Mouse (Mus musculus) limb, embryonic 11.5 days (tissue): ENCODE results near the gene Ralbp1. TPM values are rescaled to one million over a fixed set of nuclear protein-coding genes. Genes with fewer than 3 reads are reported as not detected.

Source experiments
- ATAC-seq: fragments of 200-750 bp; cut with Nextera tagmentation; 2 replicates; pipeline ENCODE4 v1.8.0; 2017; ENCODE audit warnings: low read depth; ENCODE audit not compliant: insufficient number of reproducible peaks, low FRiP score, low TSS enrichment
- DNase-seq: peaks from one replicate; pipeline ENCODE4 v3.0.0-alpha.2; 2015; ENCODE audit warnings: low spot score
- H3K27ac ChIP-seq: fragments of 300-500 bp; sonication (generic); replicated peaks from 2 replicates; pipeline ENCODE4 v1.5.1; 2014; ENCODE audit warnings: low read depth, mild to moderate bottlenecking, low read length
- H3K27me3 ChIP-seq: fragments of 300-500 bp; sonication (generic); 2 replicates; pipeline ENCODE4 v1.6.1; 2014; ENCODE audit warnings: mild to moderate bottlenecking, low read length, mixed read lengths; ENCODE audit not compliant: control insufficient read depth, insufficient read depth
- H3K36me3 ChIP-seq: fragments of 300-500 bp; sonication (generic); 2 replicates; pipeline ENCODE4 v1.6.1; 2014; ENCODE audit warnings: mild to moderate bottlenecking, low read length, moderate library complexity, mixed read lengths; ENCODE audit not compliant: control insufficient read depth, insufficient read depth
- H3K4me1 ChIP-seq: fragments of 300-500 bp; sonication (generic); 2 replicates; pipeline ENCODE4 v1.6.1; 2014; ENCODE audit warnings: low read length, mixed read lengths; ENCODE audit not compliant: control insufficient read depth, insufficient read depth
- H3K4me2 ChIP-seq: fragments of 300-500 bp; sonication (generic); 2 replicates; pipeline ENCODE4 v1.6.1; 2014; ENCODE audit warnings: low read depth, mild to moderate bottlenecking, moderate library complexity; ENCODE audit not compliant: severe bottlenecking
- H3K4me3 ChIP-seq: fragments of 300-500 bp; sonication (generic); 2 replicates; pipeline ENCODE4 v1.5.1; 2014; ENCODE audit warnings: low read depth, low read length
- H3K9ac ChIP-seq: fragments of 300-500 bp; sonication (generic); 2 replicates; pipeline ENCODE4 v1.6.1; 2014; ENCODE audit warnings: mild to moderate bottlenecking, low read length
- H3K9me3 ChIP-seq: fragments of 300-500 bp; sonication (generic); 2 replicates; pipeline ENCODE4 v1.6.1; 2016; ENCODE audit warnings: low read length; ENCODE audit not compliant: control insufficient read depth
- WGBS: fragments of 180-500 bp; shearing (Covaris S2); extraction: QIAGEN DNeasy Blood & Tissue Kit; methylation state at CpG from one replicate; pipeline ENCODE4 v1.1.7; 2014; 5-methylcytosine and 5-hydroxymethylcytosine counted together
- polyA plus RNA-seq: library from polyadenylated mRNA; unstranded; fragments of >200 nt; fragmentation: Nextera tagmentation; extraction: Ambion mirVana; gene quantifications from 2 replicates; pipeline ENCODE4 v1.2.1, GENCODE M21; 2014

Gene Ralbp1
- polyA plus RNA-seq, 1 experiment from 2014 or later, result 55.2 TPM

- DNase-seq (no peak), ATAC-seq (no peak)
- H3K4me1 ChIP-seq, result no peaks in the 10 kb centered on the region
- peaks cover 19% of the 10 kb centered on the region; the same call in 1 of the 2 replicates for H3K36me3 ChIP-seq
- no peak overlapping the region for H3K9ac ChIP-seq
- no peaks in the 10 kb centered on the region for H3K27me3 ChIP-seq
- no peak overlapping the region for H3K4me2 ChIP-seq
- no peaks in the 10 kb centered on the region for H3K9me3 ChIP-seq
- H3K27ac ChIP-seq, result no peak overlapping the region
- no peak overlapping the region for H3K4me3 ChIP-seq
- 92% methylated on average over 4 of the region's 4 CpGs for WGBS
Measured at GRCm38 (mm10) chr17:65854006-65854405, 31.6 kb downstream of the Ralbp1 start.

GRCm38 (mm10) chr17:65853326-65853725, 32.3 kb downstream of the Ralbp1 start:
- no peaks in the 10 kb centered on the region for H3K27me3 ChIP-seq
- no peaks in the 10 kb centered on the region for H3K4me1 ChIP-seq
- no peak overlapping the region for H3K4me2 ChIP-seq
- no peak overlapping the region for H3K27ac ChIP-seq
- peaks cover 19% of the 10 kb centered on the region; the same call in 1 of the 2 replicates for H3K36me3 ChIP-seq
- ATAC-seq (no peak), DNase-seq (no peak)
- WGBS, result 90% methylated on average over 6 of the region's 6 CpGs
- H3K9me3 ChIP-seq, result no peaks in the 10 kb centered on the region
- H3K9ac ChIP-seq, result no peak overlapping the region; the same call in 1 of the 2 replicates
- no peak overlapping the region for H3K4me3 ChIP-seq

DNA sequence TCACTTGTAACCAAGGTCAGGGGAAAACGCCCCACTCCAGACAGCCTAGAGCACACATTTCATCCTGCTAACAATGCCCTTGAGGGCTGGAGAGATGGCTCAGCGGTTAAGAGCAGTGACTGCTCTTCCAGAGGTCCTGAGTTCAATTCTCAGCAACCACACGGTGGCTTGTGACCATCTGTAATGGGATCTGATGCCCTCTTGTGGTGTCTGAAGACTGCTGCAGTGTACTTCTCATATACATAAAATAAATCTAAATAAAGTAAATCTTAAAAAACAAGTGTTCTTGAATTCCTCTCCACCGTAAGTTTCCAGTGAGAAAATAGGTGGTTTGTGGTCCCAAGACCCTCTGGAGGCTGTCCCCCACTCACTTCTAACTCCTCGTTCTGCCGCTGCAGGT, 33.8 kb downstream of the Ralbp1 start:
- H3K4me2 ChIP-seq, result no peak overlapping the region
- no peak overlapping the region for H3K9ac ChIP-seq
- H3K9me3 ChIP-seq, result no peaks in the 10 kb centered on the region
- no peak overlapping the region for H3K4me3 ChIP-seq
- no peak overlapping the region for H3K27ac ChIP-seq
- no peak for DNase-seq
- no peaks in the 10 kb centered on the region for H3K27me3 ChIP-seq
- no peaks in the 10 kb centered on the region for H3K4me1 ChIP-seq
- H3K36me3 ChIP-seq, result peaks cover 16% of the 10 kb centered on the region; the same call in 1 of the 2 replicates
- ATAC-seq, result no peak
- 89% methylated on average over 6 of the region's 6 CpGs for WGBS

DNA sequence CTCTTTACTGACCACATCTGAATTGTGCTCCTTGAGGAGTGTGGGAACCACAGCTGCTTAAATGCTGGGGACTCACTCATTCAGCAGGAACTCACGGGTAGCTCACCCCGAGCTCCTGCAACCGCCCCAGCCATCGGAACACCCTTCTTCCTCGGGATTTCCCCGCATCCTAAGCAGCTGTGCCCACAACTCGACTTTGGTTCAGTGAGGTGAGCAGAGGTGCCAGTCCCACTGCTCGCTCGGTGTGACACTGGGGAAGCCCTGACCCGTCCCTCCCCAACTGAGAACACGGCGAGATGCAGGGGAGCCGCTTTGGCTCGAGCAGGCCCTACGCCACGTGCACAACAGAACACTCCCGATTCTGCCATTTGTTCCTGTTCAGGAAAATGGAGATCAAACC, 35.1 kb downstream of the Ralbp1 start:
- Histone ChIP-seq H3K4me3 (no peak overlapping the region), H3K9me3 (no peaks in the 10 kb centered on the region), H3K27ac (no peak overlapping the region), H3K4me1 (no peaks in the 10 kb centered on the region), H3K9ac (no peak overlapping the region), H3K27me3 (no peaks in the 10 kb centered on the region), H3K4me2 (no peak overlapping the region), H3K36me3 (peaks cover 11% of the 10 kb centered on the region; the same call in 1 of the 2 replicates)
- 92% methylated on average over 17 of the region's 17 CpGs for WGBS
- no peak for ATAC-seq
- no peak for DNase-seq

- no peaks in the 10 kb centered on the region for H3K27me3 ChIP-seq
- no peaks in the 10 kb centered on the region for H3K9me3 ChIP-seq
- DNase-seq (no peak), ATAC-seq (no peak)
- no peak overlapping the region for H3K9ac ChIP-seq
- WGBS, result 89% methylated on average over 11 of the region's 11 CpGs
- H3K4me3 ChIP-seq, result no peak overlapping the region
- H3K36me3 ChIP-seq, result peaks cover 13% of the 10 kb centered on the region
- H3K4me2 ChIP-seq, result no peak overlapping the region
- no peak overlapping the region for H3K27ac ChIP-seq
- H3K4me1 ChIP-seq, result no peaks in the 10 kb centered on the region
Measured at GRCm38 (mm10) chr17:65847694-65848449, 37.7 kb downstream of the Ralbp1 start.

GRCm38 (mm10) chr17:65845423-65845822, 40.2 kb downstream of the Ralbp1 start:
- Histone ChIP-seq H3K4me1 (no peaks in the 10 kb centered on the region), H3K9ac (no peak overlapping the region), H3K4me3 (no peak overlapping the region), H3K36me3 (peaks cover 20% of the 10 kb centered on the region), H3K9me3 (no peaks in the 10 kb centered on the region), H3K27ac (no peak overlapping the region), H3K27me3 (no peaks in the 10 kb centered on the region), H3K4me2 (no peak overlapping the region)
- no peak for ATAC-seq
- WGBS, result 93% methylated on average over 6 of the region's 6 CpGs
- DNase-seq, result no peak

GRCm38 (mm10) chr17:65842669-65843381, 42.8 kb downstream of the Ralbp1 start:
- ATAC-seq, result no peak
- H3K4me2 ChIP-seq, result no peak overlapping the region
- no peaks in the 10 kb centered on the region for H3K4me1 ChIP-seq
- no peaks in the 10 kb centered on the region for H3K27me3 ChIP-seq
- 92% methylated on average over 10 of the region's 10 CpGs for WGBS
- H3K36me3 ChIP-seq, result peaks cover 24% of the 10 kb centered on the region
- no peaks in the 10 kb centered on the region for H3K9me3 ChIP-seq
- DNase-seq, result no peak
- no peak overlapping the region for H3K9ac ChIP-seq
- H3K27ac ChIP-seq, result no peak overlapping the region
- no peak overlapping the region for H3K4me3 ChIP-seq

GRCm38 (mm10) chr17:65839541-65840256, 45.9 kb downstream of the Ralbp1 start:
- peaks cover 31% of the 10 kb centered on the region for H3K36me3 ChIP-seq
- no peaks in the 10 kb centered on the region for H3K27me3 ChIP-seq
- ATAC-seq (no peak), DNase-seq (peak; percentile 30)
- WGBS, result 80% methylated on average over 7 of the region's 7 CpGs
- no peaks in the 10 kb centered on the region for H3K4me1 ChIP-seq
- no peak overlapping the region for H3K27ac ChIP-seq
- H3K9ac ChIP-seq, result no peak overlapping the region
- H3K4me2 ChIP-seq, result no peak overlapping the region
- no peaks in the 10 kb centered on the region for H3K9me3 ChIP-seq
- H3K4me3 ChIP-seq, result no peak overlapping the region
